Mouse (Mus musculus) kidney, embryonic 16.5 days (tissue): ENCODE results near the gene Ackr3. TPM values are rescaled to one million over a fixed set of nuclear protein-coding genes. Genes with fewer than 3 reads are reported as not detected.
A peak's percentile ranks its signal among the peaks of the same experiment; 100 is the strongest.

ENCODE experiments used
- ATAC-seq: fragments of 200-750 bp; cut with Nextera tagmentation; 2 replicates; pipeline ENCODE4 v1.8.0; 2017; ENCODE audit warnings: moderate TSS enrichment; ENCODE audit not compliant: low FRiP score, low TSS enrichment
- H3K27ac ChIP-seq: fragments of 300-500 bp; sonication (generic); 2 replicates; pipeline ENCODE4 v1.5.1; 2014; ENCODE audit warnings: low read length
- H3K27me3 ChIP-seq: fragments of 300-500 bp; sonication (generic); 2 replicates; pipeline ENCODE4 v1.6.1; 2014; ENCODE audit warnings: low read length, control low read depth, mixed read lengths; ENCODE audit not compliant: insufficient read depth
- H3K36me3 ChIP-seq: fragments of 300-500 bp; sonication (generic); 2 replicates; pipeline ENCODE4 v1.6.1; 2014; ENCODE audit warnings: low read length, control low read depth, mixed read lengths; ENCODE audit not compliant: insufficient read depth
- H3K4me1 ChIP-seq: fragments of 300-500 bp; sonication (generic); 2 replicates; pipeline ENCODE4 v1.6.1; 2014; ENCODE audit warnings: low read length, control low read depth, mixed read lengths; ENCODE audit not compliant: insufficient read depth
- H3K4me2 ChIP-seq: fragments of 300-500 bp; sonication (generic); replicated peaks from 2 replicates; pipeline ENCODE4 v1.6.1; 2014; ENCODE audit warnings: low read depth, low read length
- H3K4me3 ChIP-seq: fragments of 300-500 bp; sonication (generic); 2 replicates; pipeline ENCODE4 v1.5.1; 2014; ENCODE audit warnings: mild to moderate bottlenecking, low read length
- H3K9ac ChIP-seq: fragments of 300-500 bp; sonication (generic); replicated peaks from 2 replicates; pipeline ENCODE4 v1.6.1; 2014; ENCODE audit warnings: low read length
- H3K9me3 ChIP-seq: fragments of 300-500 bp; sonication (generic); 2 replicates; pipeline ENCODE4 v1.6.1; 2016; ENCODE audit warnings: low read length, control low read depth
- WGBS: fragments of 180-500 bp; shearing (Covaris S2); extraction: QIAGEN DNeasy Blood & Tissue Kit; methylation state at CpG from one replicate; pipeline ENCODE4 v1.1.7; 2014; 5-methylcytosine and 5-hydroxymethylcytosine counted together
- polyA plus RNA-seq: library from polyadenylated mRNA; unstranded; fragments of >200 nt; fragmentation: Nextera tagmentation; extraction: Ambion mirVana; gene quantifications from 2 replicates; pipeline ENCODE4 v1.2.1, GENCODE M21; 2015

The Ackr3 gene
- polyA plus RNA-seq = 51.8 and 54.0 TPM in 2 replicates

- no peaks in the 10 kb centered on the region for H3K9me3 ChIP-seq
- 2% methylated on average over 19 of the region's 19 CpGs for WGBS
- H3K4me1 ChIP-seq = peaks cover 57% of the 10 kb centered on the region
- H3K27ac ChIP-seq = peak within 1 kb of the TSS; percentile 75
- H3K36me3 ChIP-seq = no peaks in the 10 kb centered on the region
- H3K4me2 ChIP-seq = peak within 1 kb of the TSS; percentile 57
- ATAC-seq = peak; percentile 83
- H3K27me3 ChIP-seq = no peaks in the 10 kb centered on the region
- H3K9ac ChIP-seq = peak within 1 kb of the TSS; percentile 77
- H3K4me3 ChIP-seq = peak within 1 kb of the TSS; percentile 62
These were observed at the start of gene Ackr3 for GRCm38 (mm10) chr1:90203783-90204690. Ackr3 (plus strand) TSS chr1:90203980.

- ATAC-seq = no peak
- Histone ChIP-seq H3K27ac (no peak overlapping the region), H3K4me3 (no peak overlapping the region), H3K4me2 (no peak overlapping the region), H3K4me1 (peaks cover 26% of the 10 kb centered on the region), H3K36me3 (no peaks in the 10 kb centered on the region), H3K27me3 (no peaks in the 10 kb centered on the region), H3K9me3 (no peaks in the 10 kb centered on the region), H3K9ac (no peak overlapping the region)
- 49% methylated on average over 7 of the region's 7 CpGs for WGBS
These were observed 47.2 kb upstream of the Ackr3 start for GRCm38 (mm10) chr1:90156589-90156988.

- Histone ChIP-seq H3K4me2 (0 out of 2 replicates have a peak overlapping the region, but pooled peaks have one; percentile 11), H3K36me3 (no peaks in the 10 kb centered on the region), H3K4me3 (no peak overlapping the region), H3K27ac (no peak overlapping the region), H3K4me1 (peaks cover 38% of the 10 kb centered on the region), H3K9ac (no peak overlapping the region), H3K27me3 (no peaks in the 10 kb centered on the region), H3K9me3 (no peaks in the 10 kb centered on the region)
- WGBS = 38% methylated on average over 13 of the region's 13 CpGs
- ATAC-seq = no peak
These were observed 43.9 kb upstream of the Ackr3 start for GRCm38 (mm10) chr1:90159927-90160326.

DNA sequence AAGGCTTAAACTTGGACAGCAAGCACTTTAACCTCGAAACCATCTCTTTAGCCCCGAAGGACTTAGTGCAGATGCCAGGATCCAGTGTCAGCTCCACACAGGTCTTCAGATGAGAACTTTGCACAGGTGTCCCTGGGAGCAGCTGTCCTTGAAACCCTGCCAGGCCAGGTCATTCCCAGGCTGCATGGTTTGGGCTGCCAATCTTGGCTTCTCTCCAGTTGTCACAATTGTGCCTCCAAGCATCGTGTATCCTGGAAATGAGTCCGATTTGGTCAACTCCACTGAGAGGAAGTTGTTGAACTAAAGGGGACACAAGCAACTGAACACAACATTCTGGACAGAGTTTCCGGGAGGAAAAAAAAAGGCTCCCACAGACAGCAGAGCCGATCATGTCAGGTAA lies 42.2 kb upstream of the Ackr3 start:
- WGBS = 42% methylated on average over 6 of the region's 6 CpGs
- Histone ChIP-seq H3K9ac (no peak overlapping the region), H3K27me3 (no peaks in the 10 kb centered on the region), H3K9me3 (no peaks in the 10 kb centered on the region), H3K4me1 (peaks cover 38% of the 10 kb centered on the region), H3K4me2 (no peak overlapping the region), H3K4me3 (no peak overlapping the region), H3K36me3 (no peaks in the 10 kb centered on the region), H3K27ac (no peak overlapping the region)
- no peak for ATAC-seq

GRCm38 (mm10) chr1:90162379-90162857 lies 41.4 kb upstream of the Ackr3 start:
- Histone ChIP-seq H3K9me3 (no peaks in the 10 kb centered on the region), H3K27ac (peak overlapping the region; percentile 74), H3K4me3 (no peak overlapping the region), H3K4me2 (peak overlapping the region; percentile 24), H3K36me3 (no peaks in the 10 kb centered on the region), H3K4me1 (peaks cover 38% of the 10 kb centered on the region), H3K9ac (no peak overlapping the region), H3K27me3 (no peaks in the 10 kb centered on the region)
- WGBS = 12% methylated on average over 13 of the region's 13 CpGs
- ATAC-seq = peak; percentile 77

DNA sequence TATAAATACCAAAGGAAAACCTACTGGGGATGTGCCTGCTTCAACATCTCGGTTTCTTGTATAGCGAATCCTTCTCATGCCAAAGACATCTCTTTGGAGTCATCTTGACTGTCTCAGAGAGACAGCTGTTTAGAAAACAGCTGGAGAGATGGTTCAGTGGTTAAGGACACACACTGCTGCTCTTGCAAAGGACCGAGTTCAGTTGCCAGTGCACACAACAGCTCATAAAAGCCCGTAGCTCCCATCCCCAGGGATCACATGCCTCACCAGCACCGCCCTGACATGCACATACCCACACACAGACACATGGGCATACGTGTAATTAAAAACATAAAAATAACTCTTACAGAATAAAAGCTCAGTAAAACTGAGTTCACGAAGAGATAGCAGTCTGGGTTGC lies 40.6 kb upstream of the Ackr3 start:
- no peaks in the 10 kb centered on the region for H3K9me3 ChIP-seq
- peak overlapping the region; percentile 24 for H3K4me2 ChIP-seq
- H3K9ac ChIP-seq = no peak overlapping the region
- H3K36me3 ChIP-seq = no peaks in the 10 kb centered on the region
- H3K4me3 ChIP-seq = no peak overlapping the region
- H3K27ac ChIP-seq = peak overlapping the region; percentile 74
- peaks cover 38% of the 10 kb centered on the region for H3K4me1 ChIP-seq
- no peaks in the 10 kb centered on the region for H3K27me3 ChIP-seq
- WGBS = 37% methylated on average over 7 of the region's 7 CpGs
- ATAC-seq = 0 out of 2 replicates have a peak, but pooled peaks have one; percentile 22

DNA sequence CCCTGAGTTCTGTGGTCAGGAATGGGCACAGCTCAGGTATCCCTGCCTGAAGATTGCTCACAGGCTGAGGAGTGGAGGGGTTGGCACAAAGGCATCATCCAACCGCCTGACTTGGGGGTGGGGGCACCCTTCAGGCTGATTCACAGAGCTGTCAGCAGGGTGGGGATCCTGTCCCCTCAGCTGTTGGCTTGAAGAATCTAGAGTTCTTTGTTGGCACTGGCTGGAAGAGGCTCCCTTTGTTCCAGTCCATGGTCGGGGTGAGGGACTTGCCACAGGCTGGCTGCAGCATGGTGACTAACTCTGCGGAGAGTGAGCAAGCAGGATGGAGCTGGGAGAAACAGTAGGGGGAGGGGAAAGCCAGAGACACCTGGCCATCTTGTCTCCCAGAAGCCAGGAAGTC lies 39.5 kb upstream of the Ackr3 start:
- H3K4me2 ChIP-seq = no peak overlapping the region
- peaks cover 45% of the 10 kb centered on the region for H3K4me1 ChIP-seq
- 38% methylated on average over 3 of the region's 3 CpGs for WGBS
- H3K36me3 ChIP-seq = no peaks in the 10 kb centered on the region
- no peak overlapping the region for H3K4me3 ChIP-seq
- H3K27ac ChIP-seq = no peak overlapping the region
- no peaks in the 10 kb centered on the region for H3K27me3 ChIP-seq
- H3K9ac ChIP-seq = no peak overlapping the region
- no peak for ATAC-seq
- H3K9me3 ChIP-seq = no peaks in the 10 kb centered on the region

GRCm38 (mm10) chr1:90174338-90174737 lies 29.4 kb upstream of the Ackr3 start:
- no peak for ATAC-seq
- Histone ChIP-seq H3K4me3 (no peak overlapping the region), H3K27ac (no peak overlapping the region), H3K4me1 (peaks cover 5% of the 10 kb centered on the region; the same call in 1 of the 2 replicates), H3K9ac (no peak overlapping the region), H3K4me2 (no peak overlapping the region), H3K9me3 (no peaks in the 10 kb centered on the region), H3K27me3 (no peaks in the 10 kb centered on the region), H3K36me3 (no peaks in the 10 kb centered on the region)
- 70% methylated on average over 8 of the region's 8 CpGs for WGBS

DNA sequence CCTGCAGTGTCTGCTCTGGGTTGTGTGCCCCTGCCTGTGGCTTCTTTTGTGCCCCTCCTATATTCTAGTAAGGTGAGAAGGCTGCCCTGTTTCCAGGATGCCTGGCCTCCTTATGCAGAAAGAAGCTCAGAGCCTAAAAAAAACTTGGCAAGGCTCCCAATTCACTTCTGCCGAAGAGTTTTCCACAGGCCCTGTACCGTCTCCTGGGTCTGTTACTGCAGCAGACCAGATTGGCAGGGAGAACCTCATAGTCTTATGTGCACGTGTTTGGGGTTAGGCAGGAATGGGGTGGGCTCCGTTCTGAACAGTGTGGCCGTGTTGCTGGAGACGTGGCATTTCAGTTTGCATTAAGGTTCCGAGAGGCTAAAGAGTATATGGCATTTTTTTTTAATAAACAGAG lies 27.6 kb upstream of the Ackr3 start:
- Histone ChIP-seq H3K4me1 (no peaks in the 10 kb centered on the region), H3K9me3 (no peaks in the 10 kb centered on the region), H3K36me3 (no peaks in the 10 kb centered on the region), H3K4me2 (no peak overlapping the region), H3K9ac (no peak overlapping the region; the same call in 1 of the 2 replicates), H3K4me3 (no peak overlapping the region), H3K27me3 (no peaks in the 10 kb centered on the region), H3K27ac (no peak overlapping the region)
- no peak for ATAC-seq
- WGBS = 60% methylated on average over 7 of the region's 7 CpGs

- Histone ChIP-seq H3K27ac (no peak overlapping the region), H3K9me3 (no peaks in the 10 kb centered on the region), H3K9ac (no peak overlapping the region), H3K4me1 (no peaks in the 10 kb centered on the region), H3K4me2 (no peak overlapping the region), H3K4me3 (no peak overlapping the region), H3K36me3 (no peaks in the 10 kb centered on the region), H3K27me3 (no peaks in the 10 kb centered on the region)
- no peak for ATAC-seq
These were observed 26.2 kb upstream of the Ackr3 start for GRCm38 (mm10) chr1:90177565-90177964.
